Mouse (Mus musculus): ENCODE data around the gene Snx8. TPM values are rescaled to one million over a fixed set of nuclear protein-coding genes. Genes with fewer than 3 reads are reported as not detected.

Snx8 gene
- polyA plus RNA-seq, 1 experiment from 2014 or later, result 32.4 TPM

GRCm38 (mm10) chr5:140355934-140356333, 33.1 kb downstream of the Snx8 start:
- Histone ChIP-seq H3K9ac (replicated peaks; ENCODE audit: low read length) (no peak overlapping the region), H3K27me3 (ENCODE audit: insufficient read depth, low read length) (no peaks in the 10 kb centered on the region), H3K4me2 (replicated peaks; ENCODE audit: low read depth, low read length) (no peak overlapping the region), H3K36me3 (ENCODE audit: insufficient read depth, low read length) (peaks cover 53% of the 10 kb centered on the region), H3K9me3 (ENCODE audit: low read length) (no peaks in the 10 kb centered on the region), H3K27ac (ENCODE audit: low read length) (no peak overlapping the region), H3K4me3 (ENCODE audit: low read length) (no peak overlapping the region), H3K4me1 (ENCODE audit: insufficient read depth, low read length) (no peaks in the 10 kb centered on the region)
- no peak for ATAC-seq (ENCODE audit: low FRiP score, low TSS enrichment)
- WGBS, result 77% methylated on average over 11 of the region's 11 CpGs

DNA sequence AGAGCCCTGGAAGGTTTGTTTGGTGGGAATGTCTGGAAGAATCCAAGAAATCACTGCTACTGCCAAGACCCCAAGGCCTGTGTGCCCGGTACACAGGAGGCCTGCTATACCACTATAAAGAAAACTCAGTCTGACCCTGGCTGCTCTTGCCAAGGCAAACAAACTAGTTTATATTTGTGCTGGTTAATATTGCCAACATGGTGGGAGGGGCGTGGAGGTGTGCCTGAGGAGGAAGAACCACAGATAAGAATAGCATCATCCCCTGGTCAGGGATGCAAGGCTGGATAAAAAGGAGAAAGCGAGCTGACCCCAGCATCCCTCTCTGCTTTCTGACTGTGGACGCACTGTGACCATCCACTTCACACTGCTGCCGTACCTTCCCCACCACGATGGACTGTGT, 36.7 kb downstream of the Snx8 start:
- Histone ChIP-seq H3K36me3 (ENCODE audit: insufficient read depth, low read length) (peaks cover 48% of the 10 kb centered on the region), H3K9me3 (ENCODE audit: low read length) (no peaks in the 10 kb centered on the region), H3K9ac (replicated peaks; ENCODE audit: low read length) (no peak overlapping the region), H3K4me2 (replicated peaks; ENCODE audit: low read depth, low read length) (no peak overlapping the region), H3K4me1 (ENCODE audit: insufficient read depth, low read length) (no peaks in the 10 kb centered on the region), H3K27ac (ENCODE audit: low read length) (no peak overlapping the region), H3K27me3 (ENCODE audit: insufficient read depth, low read length) (no peaks in the 10 kb centered on the region), H3K4me3 (ENCODE audit: low read length) (no peak overlapping the region)
- 94% methylated on average over 6 of the region's 6 CpGs for WGBS
- ATAC-seq (ENCODE audit: low FRiP score, low TSS enrichment), result no peak

DNA sequence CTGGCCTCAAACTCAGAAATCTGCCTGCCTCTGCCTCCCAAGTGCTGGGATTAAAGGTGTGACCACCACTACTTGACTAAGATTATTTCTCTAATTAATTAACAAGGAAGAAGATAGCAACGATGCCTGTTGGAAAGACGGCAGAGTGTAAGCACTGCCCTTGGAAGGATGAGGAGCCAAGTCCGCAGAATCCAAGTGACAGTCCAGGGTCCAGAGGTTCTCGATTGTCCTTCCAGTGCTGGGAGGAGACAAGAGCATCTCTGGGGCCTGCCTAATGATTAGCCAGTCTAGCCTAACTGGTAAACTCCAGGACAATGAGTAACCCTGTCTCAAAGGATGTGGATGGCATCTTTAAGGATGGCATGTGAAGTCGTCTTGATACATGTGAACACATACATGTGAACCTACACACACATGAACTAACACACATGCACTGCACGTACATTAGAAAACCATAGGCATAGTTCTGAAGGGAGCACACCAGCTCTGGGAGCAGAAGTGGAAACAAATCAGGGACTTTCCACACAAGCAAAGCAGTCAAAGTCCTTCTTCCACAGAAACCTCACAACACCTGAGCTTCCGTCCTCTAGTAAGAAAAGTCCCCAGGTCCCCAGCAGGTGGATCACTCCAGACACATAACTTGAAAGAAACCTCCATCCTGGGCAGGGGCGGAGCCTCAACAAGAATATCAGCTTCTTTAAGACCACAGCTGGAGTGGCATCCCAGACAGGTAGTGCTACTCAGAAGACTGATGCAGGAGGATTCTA, 38.1 kb downstream of the Snx8 start:
- no peak overlapping the region for H3K4me3 ChIP-seq (ENCODE audit: low read length)
- WGBS, result 90% methylated on average over 8 of the region's 8 CpGs

DNA sequence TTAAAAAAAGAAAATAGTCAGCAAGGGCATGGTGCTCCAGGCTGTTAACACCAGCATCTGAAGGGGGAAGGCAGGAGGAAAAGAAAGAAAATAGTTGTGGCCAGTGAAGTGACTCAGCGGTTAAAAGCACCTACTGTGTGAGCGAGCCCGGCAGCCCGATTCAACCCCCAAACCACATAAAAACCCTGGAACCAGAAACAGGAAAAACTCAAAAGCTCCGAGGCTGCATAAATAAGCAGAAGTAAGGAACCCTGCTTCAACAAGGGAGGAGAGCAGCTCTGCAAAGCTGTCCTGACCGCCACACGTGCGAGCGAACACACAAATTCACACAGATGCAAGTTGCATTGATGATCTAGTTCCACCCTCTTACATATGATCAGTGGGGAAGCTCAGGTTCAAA, 39.2 kb downstream of the Snx8 start:
- peaks cover 45% of the 10 kb centered on the region for H3K36me3 ChIP-seq (ENCODE audit: insufficient read depth, low read length)
- no peak overlapping the region for H3K9ac ChIP-seq (replicated peaks; ENCODE audit: low read length)
- H3K4me3 ChIP-seq (ENCODE audit: low read length), result no peak overlapping the region
- 93% methylated on average over 9 of the region's 9 CpGs for WGBS
- no peaks in the 10 kb centered on the region for H3K4me1 ChIP-seq (ENCODE audit: insufficient read depth, low read length)
- no peak overlapping the region for H3K27ac ChIP-seq (ENCODE audit: low read length)
- no peaks in the 10 kb centered on the region for H3K9me3 ChIP-seq (ENCODE audit: low read length)
- no peaks in the 10 kb centered on the region for H3K27me3 ChIP-seq (ENCODE audit: insufficient read depth, low read length)
- H3K4me2 ChIP-seq (replicated peaks; ENCODE audit: low read depth, low read length), result no peak overlapping the region
- no peak for ATAC-seq (ENCODE audit: low FRiP score, low TSS enrichment)

More for the DNA sequence above, 38.1 kb downstream of the Snx8 start:
- Histone ChIP-seq H3K9ac (replicated peaks; ENCODE audit: low read length) (no peak overlapping the region), H3K4me2 (replicated peaks; ENCODE audit: low read depth, low read length) (no peak overlapping the region), H3K9me3 (ENCODE audit: low read length) (no peaks in the 10 kb centered on the region), H3K4me1 (ENCODE audit: insufficient read depth, low read length) (no peaks in the 10 kb centered on the region), H3K27ac (ENCODE audit: low read length) (no peak overlapping the region), H3K27me3 (ENCODE audit: insufficient read depth, low read length) (no peaks in the 10 kb centered on the region), H3K36me3 (ENCODE audit: insufficient read depth, low read length) (peaks cover 42% of the 10 kb centered on the region)
- peak; percentile 82 for ATAC-seq (ENCODE audit: low FRiP score, low TSS enrichment)

DNA sequence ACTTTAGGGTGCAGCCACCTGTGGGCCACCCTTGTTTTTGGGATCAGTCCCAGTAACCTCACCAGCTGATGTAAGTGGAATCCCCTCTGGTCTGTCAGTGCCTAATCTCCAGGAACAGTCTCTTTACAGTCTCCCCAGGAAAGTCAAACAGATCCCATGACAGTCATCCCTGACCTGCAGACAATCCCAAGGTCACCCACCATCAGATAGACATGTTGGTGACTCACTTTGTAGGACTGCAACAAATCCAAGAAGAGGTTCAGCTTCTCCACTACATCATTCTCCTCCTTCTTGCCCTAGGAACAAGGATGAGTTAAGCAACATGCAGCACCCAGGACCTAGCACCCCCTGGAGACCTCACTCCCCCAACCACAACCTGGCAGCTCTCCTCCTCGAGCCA, 43.0 kb downstream of the Snx8 start:
- no peaks in the 10 kb centered on the region for H3K27me3 ChIP-seq (ENCODE audit: insufficient read depth, low read length)
- no peaks in the 10 kb centered on the region for H3K4me1 ChIP-seq (ENCODE audit: insufficient read depth, low read length)
- H3K4me3 ChIP-seq (ENCODE audit: low read length), result no peak overlapping the region
- no peak overlapping the region for H3K9ac ChIP-seq (replicated peaks; ENCODE audit: low read length)
- WGBS, result 81% methylated on average over 1 of the region's 1 CpGs
- peaks cover 17% of the 10 kb centered on the region for H3K36me3 ChIP-seq (ENCODE audit: insufficient read depth, low read length)
- no peak for ATAC-seq (ENCODE audit: low FRiP score, low TSS enrichment)
- no peak overlapping the region for H3K4me2 ChIP-seq (replicated peaks; ENCODE audit: low read depth, low read length)
- H3K9me3 ChIP-seq (ENCODE audit: low read length), result no peaks in the 10 kb centered on the region
- no peak overlapping the region for H3K27ac ChIP-seq (ENCODE audit: low read length)

DNA sequence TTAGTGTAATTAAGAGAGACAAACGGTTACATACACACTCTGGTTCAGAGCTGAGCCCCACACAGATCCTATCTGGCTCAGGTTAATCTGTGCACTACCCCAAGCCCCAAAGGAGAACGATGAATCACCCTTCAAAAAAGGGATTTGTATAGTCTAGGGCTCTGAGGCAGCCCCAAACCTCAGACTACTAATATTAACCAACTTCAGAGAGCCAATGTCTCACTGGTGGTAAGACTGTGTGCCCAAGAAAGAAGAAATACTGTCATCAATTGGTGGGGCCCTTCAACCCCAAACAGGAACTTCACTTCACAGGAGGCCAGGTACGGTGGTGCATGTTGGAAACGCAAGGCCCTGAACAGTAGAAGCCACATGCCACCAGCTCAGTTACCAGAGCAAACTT, 43.8 kb downstream of the Snx8 start:
- no peak overlapping the region for H3K9ac ChIP-seq (replicated peaks; ENCODE audit: low read length)
- H3K9me3 ChIP-seq (ENCODE audit: low read length), result no peaks in the 10 kb centered on the region
- peaks cover 20% of the 10 kb centered on the region for H3K36me3 ChIP-seq (ENCODE audit: insufficient read depth, low read length)
- no peaks in the 10 kb centered on the region for H3K4me1 ChIP-seq (ENCODE audit: insufficient read depth, low read length)
- H3K4me2 ChIP-seq (replicated peaks; ENCODE audit: low read depth, low read length), result no peak overlapping the region
- H3K4me3 ChIP-seq (ENCODE audit: low read length), result no peak overlapping the region
- 86% methylated on average over 4 of the region's 4 CpGs for WGBS
- H3K27ac ChIP-seq (ENCODE audit: low read length), result no peak overlapping the region
- no peak for ATAC-seq (ENCODE audit: low FRiP score, low TSS enrichment)
- H3K27me3 ChIP-seq (ENCODE audit: insufficient read depth, low read length), result no peaks in the 10 kb centered on the region

DNA sequence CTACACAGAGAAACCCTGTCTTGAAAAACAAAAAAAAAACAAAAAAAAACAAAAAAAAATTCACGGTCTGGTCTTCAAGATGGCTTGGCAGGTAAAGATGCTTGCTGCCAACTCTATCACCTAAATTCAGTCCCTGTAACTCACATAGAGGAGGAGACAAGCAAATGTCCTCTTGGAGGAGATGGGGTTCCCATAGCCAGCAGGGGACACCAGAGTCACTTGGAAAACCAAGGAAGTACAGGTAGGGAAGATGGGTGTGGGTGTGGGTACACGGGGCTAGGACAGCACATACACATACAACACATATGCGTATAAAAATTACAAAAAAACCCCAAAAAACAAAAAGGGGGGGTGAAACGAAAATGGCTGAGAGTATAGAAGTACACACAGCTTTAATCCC, 46.2 kb downstream of the Snx8 start:
- Histone ChIP-seq H3K4me3 (ENCODE audit: low read length) (no peak overlapping the region), H3K9ac (replicated peaks; ENCODE audit: low read length) (no peak overlapping the region), H3K27ac (ENCODE audit: low read length) (no peak overlapping the region), H3K4me2 (replicated peaks; ENCODE audit: low read depth, low read length) (no peak overlapping the region), H3K36me3 (ENCODE audit: insufficient read depth, low read length) (peaks cover 43% of the 10 kb centered on the region), H3K27me3 (ENCODE audit: insufficient read depth, low read length) (no peaks in the 10 kb centered on the region), H3K4me1 (ENCODE audit: insufficient read depth, low read length) (no peaks in the 10 kb centered on the region), H3K9me3 (ENCODE audit: low read length) (peaks cover 4% of the 10 kb centered on the region; the same call in 1 of the 2 replicates)
- ATAC-seq (ENCODE audit: low FRiP score, low TSS enrichment), result no peak
- WGBS, result 85% methylated on average over 4 of the region's 4 CpGs

- Histone ChIP-seq H3K27me3 (ENCODE audit: insufficient read depth, low read length) (no peaks in the 10 kb centered on the region), H3K4me3 (ENCODE audit: low read length) (no peak overlapping the region), H3K4me1 (ENCODE audit: insufficient read depth, low read length) (no peaks in the 10 kb centered on the region), H3K9me3 (ENCODE audit: low read length) (peaks cover 4% of the 10 kb centered on the region; the same call in 1 of the 2 replicates), H3K4me2 (replicated peaks; ENCODE audit: low read depth, low read length) (no peak overlapping the region), H3K9ac (replicated peaks; ENCODE audit: low read length) (no peak overlapping the region), H3K27ac (ENCODE audit: low read length) (no peak overlapping the region), H3K36me3 (ENCODE audit: insufficient read depth, low read length) (peaks cover 40% of the 10 kb centered on the region)
- ATAC-seq (ENCODE audit: low FRiP score, low TSS enrichment), result no peak
- WGBS, result 86% methylated on average over 3 of the region's 3 CpGs
These were observed 49.2 kb downstream of the Snx8 start for GRCm38 (mm10) chr5:140339836-140340235.

- Histone ChIP-seq H3K9ac (replicated peaks; ENCODE audit: low read length) (no peak overlapping the region), H3K27me3 (ENCODE audit: insufficient read depth, low read length) (no peaks in the 10 kb centered on the region), H3K4me2 (replicated peaks; ENCODE audit: low read depth, low read length) (no peak overlapping the region), H3K27ac (ENCODE audit: low read length) (no peak overlapping the region), H3K36me3 (ENCODE audit: insufficient read depth, low read length) (peaks cover 40% of the 10 kb centered on the region), H3K9me3 (ENCODE audit: low read length) (peaks cover 4% of the 10 kb centered on the region; the same call in 1 of the 2 replicates), H3K4me1 (ENCODE audit: insufficient read depth, low read length) (no peaks in the 10 kb centered on the region), H3K4me3 (ENCODE audit: low read length) (no peak overlapping the region)
- no peak for ATAC-seq (ENCODE audit: low FRiP score, low TSS enrichment)
- WGBS, result 100% methylated on average over 4 of the region's 4 CpGs
These were observed 50.3 kb downstream of the Snx8 start for GRCm38 (mm10) chr5:140338779-140339178.

- Histone ChIP-seq H3K9ac (replicated peaks; ENCODE audit: low read length) (no peak overlapping the region), H3K27me3 (ENCODE audit: insufficient read depth, low read length) (no peaks in the 10 kb centered on the region), H3K27ac (ENCODE audit: low read length) (no peak overlapping the region), H3K36me3 (ENCODE audit: insufficient read depth, low read length) (peaks cover 40% of the 10 kb centered on the region), H3K9me3 (ENCODE audit: low read length) (peaks cover 4% of the 10 kb centered on the region; the same call in 1 of the 2 replicates), H3K4me2 (replicated peaks; ENCODE audit: low read depth, low read length) (no peak overlapping the region), H3K4me3 (ENCODE audit: low read length) (no peak overlapping the region), H3K4me1 (ENCODE audit: insufficient read depth, low read length) (peaks cover 7% of the 10 kb centered on the region; the same call in 1 of the 2 replicates)
- ATAC-seq (ENCODE audit: low FRiP score, low TSS enrichment), result no peak
- WGBS, result 76% methylated on average over 1 of the region's 1 CpGs
These were observed 52.4 kb downstream of the Snx8 start for GRCm38 (mm10) chr5:140336680-140337079.
